Mouse (Mus musculus) cerebellum, postnatal 4 days (tissue): Measurements from ENCODE around the gene Rpl7a.

ENCODE experiments used
- DNase-seq, 2 experiments: peaks; one replicate each; pipeline ENCODE4 v3.0.0; 2022; ENCODE audit warnings: low spot score in 2 of 2, mixed read lengths in 1 of 2

Rpl7a gene

GRCm38 (mm10) chr2:26956811-26957487, 46.4 kb downstream of the Rpl7a start:
- no peak for DNase-seq

GRCm38 (mm10) chr2:26957488-26957859, 46.9 kb downstream of the Rpl7a start:
- DNase-seq: no peak

- no peak for DNase-seq
These were observed 50.2 kb downstream of the Rpl7a start for GRCm38 (mm10) chr2:26960756-26961155.
